Mouse (Mus musculus) kidney, adult 2 months (tissue): ENCODE measurements around the gene Olfr39. TPM values are rescaled to one million over a fixed set of nuclear protein-coding genes. Genes with fewer than 3 reads are reported as not detected.
"Not testable (repeated sequence)": the region's sequence is repeated elsewhere in the genome, so short reads cannot be mapped to it uniquely, and the experiment has no call there.

Experiments
- DNase-seq: peaks from one replicate; pipeline ENCODE4 v3.0.0; 2021
- H3K27ac ChIP-seq: fragments of 200-500 bp; 2 replicates; pipeline ENCODE4 v1.5.1; 2012; ENCODE audit warnings: low read depth, low read length, control low read depth, inconsistent platforms; ENCODE audit not compliant: insufficient read depth
- H3K27me3 ChIP-seq: fragments of 200-500 bp; replicated peaks from 2 replicates; pipeline ENCODE4 v1.6.1; 2012; ENCODE audit warnings: mild to moderate bottlenecking, moderate library complexity, low read length, inconsistent platforms; ENCODE audit not compliant: control insufficient read depth, insufficient read depth
- H3K36me3 ChIP-seq: fragments of 200-500 bp; 2 replicates; pipeline ENCODE4 v1.6.1; 2012; ENCODE audit warnings: mild to moderate bottlenecking, moderate library complexity, low read length, inconsistent platforms; ENCODE audit not compliant: control insufficient read depth, insufficient read depth
- H3K4me1 ChIP-seq: fragments of 200-500 bp; 2 replicates; pipeline ENCODE4 v1.6.1; 2011; ENCODE audit warnings: low read length; ENCODE audit not compliant: control insufficient read depth, insufficient read depth
- H3K4me3 ChIP-seq: fragments of 200-500 bp; 2 replicates; pipeline ENCODE4 v1.5.1; 2011; ENCODE audit warnings: mild to moderate bottlenecking, low read depth, low read length, control low read depth; ENCODE audit not compliant: insufficient read depth
- CTCF ChIP-seq: fragments of 200-500 bp; conservative IDR thresholded peaks from 2 replicates; pipeline ENCODE4 v1.5.1; 2011; ENCODE audit warnings: low read depth, mild to moderate bottlenecking, control low read depth, low read length, moderate library complexity, mixed read lengths; ENCODE audit not compliant: insufficient read depth, insufficient read length
- POLR2A ChIP-seq: fragments of 200-500 bp; IDR thresholded peaks from one replicate; pipeline ENCODE4 v1.6.1; 2011; ENCODE audit warnings: low read depth, low read length, control low read depth
- WGBS: fragments of 180-500 bp; shearing (Covaris S2); methylation state at CpG from one replicate; pipeline ENCODE4 v1.1.7; 2018; 5-methylcytosine and 5-hydroxymethylcytosine counted together
- polyA plus RNA-seq: library from polyadenylated mRNA; depleted of rRNA; stranded (reverse); fragments of >200 nt; gene quantifications from 2 replicates; pipeline ENCODE4 v1.2.3, GENCODE M21; 2012; rRNA removed

Olfr39 gene
- not detected in 2 replicates for polyA plus RNA-seq

DNA sequence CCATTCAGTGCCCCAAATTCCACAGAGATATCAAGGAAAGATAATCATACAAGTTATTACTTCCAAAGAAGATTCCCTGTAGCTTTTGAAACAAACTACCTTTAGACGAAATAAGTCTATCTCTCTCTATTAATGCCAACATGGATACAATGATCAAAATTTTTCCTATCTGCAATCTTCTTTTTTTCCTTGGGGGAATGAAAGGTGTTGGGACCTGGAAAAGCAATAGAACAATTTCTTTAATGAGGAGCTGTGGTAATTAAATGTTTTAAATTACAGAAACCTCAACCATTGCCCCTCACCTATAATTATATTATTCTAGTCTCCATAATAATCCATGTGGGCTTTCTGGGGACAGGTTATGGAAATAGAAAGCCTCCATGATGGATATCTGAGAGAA, at the start of gene Olfr39:
TSS of gene Olfr39 (plus strand) at position 301 of the 400 bp plus-strand sequence.
- Histone ChIP-seq H3K4me3 (no peak within 1 kb of the TSS), H3K36me3 (no peaks in the 10 kb centered on the region), H3K4me1 (no peaks in the 10 kb centered on the region), H3K27ac (no peak within 1 kb of the TSS), H3K27me3 (no peaks in the 10 kb centered on the region)
- WGBS, result 83% methylated on average over 1 of the region's 1 CpGs
- DNase-seq, result no peak
- TF ChIP-seq CTCF (no peak), POLR2A (no peak)

DNA sequence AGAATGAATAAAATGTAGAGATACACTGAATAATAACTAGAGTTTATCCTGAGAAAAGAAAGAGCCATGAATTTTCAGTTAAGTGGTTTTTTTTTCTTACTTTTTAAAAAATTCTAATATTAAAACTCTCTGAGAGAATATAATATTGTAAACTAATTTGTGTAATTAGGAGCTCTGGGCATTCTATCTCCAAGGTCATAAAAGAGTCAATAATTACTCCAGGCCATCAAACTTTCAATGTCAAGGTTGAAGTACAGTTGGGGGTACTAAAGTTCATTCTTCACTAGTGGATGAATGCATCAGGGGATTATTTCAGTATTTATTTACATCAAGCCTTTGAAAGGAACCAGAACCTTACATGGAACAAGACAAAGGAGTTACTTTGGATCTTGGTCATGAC, 45.3 kb upstream of the Olfr39 start, which contains the start of gene Olfr872:
TSS of gene Olfr872 (plus strand) at position 301 of the 400 bp plus-strand sequence.
- H3K27me3 ChIP-seq, result no peaks in the 10 kb centered on the region
- no peaks in the 10 kb centered on the region for H3K4me1 ChIP-seq
- no peak within 1 kb of the TSS for H3K27ac ChIP-seq
- no peak for TF ChIP-seq CTCF
- TF ChIP-seq POLR2A, result no peak
- no peak for DNase-seq
- no peaks in the 10 kb centered on the region for H3K36me3 ChIP-seq
- H3K4me3 ChIP-seq, result no peak within 1 kb of the TSS

DNA sequence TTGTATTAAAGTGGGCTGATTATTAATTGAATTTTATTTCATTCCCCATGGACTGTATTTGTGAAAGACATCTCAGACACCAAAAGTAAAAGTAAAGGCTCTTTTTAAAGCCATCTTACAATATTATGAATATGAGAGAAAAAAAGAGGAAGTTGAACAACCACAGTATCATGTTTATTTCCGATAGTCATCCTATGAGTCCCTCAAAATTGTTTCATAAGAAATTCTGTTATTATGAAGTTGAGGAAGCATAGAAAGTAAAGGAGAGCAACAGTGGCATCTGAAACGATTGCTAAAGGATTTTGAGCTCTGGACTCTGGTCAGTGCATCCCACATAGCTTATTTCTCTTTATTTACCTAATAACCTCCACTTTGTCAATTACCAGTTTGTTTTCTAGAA, 44.8 kb upstream of the Olfr39 start:
- WGBS, result 62% methylated on average over 2 of the region's 2 CpGs

DNA sequence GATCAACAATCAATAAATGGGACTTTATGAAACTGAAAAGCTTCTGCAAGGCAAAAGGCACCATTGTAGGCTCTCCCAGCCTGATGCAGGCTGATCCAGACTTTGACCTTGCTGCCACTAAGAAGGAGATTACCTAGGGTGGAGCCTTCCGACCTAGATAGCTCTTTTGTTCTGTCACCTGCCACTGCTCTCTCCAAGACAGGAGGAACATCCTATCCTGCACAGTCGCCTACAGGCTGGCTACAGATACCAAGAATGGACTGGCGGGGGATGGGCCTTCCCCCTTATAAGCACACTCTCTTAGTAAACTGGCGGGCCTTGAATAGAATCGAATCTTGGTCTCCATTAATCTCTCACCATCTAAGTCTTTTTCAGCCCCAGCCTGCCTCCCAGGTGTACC, 13.4 kb downstream of the Olfr39 start:
- not testable (repeated sequence) for DNase-seq, H3K27ac ChIP-seq, H3K4me1 ChIP-seq, H3K4me3 ChIP-seq, H3K27me3 ChIP-seq, H3K36me3 ChIP-seq
- WGBS, result 79% methylated on average over 5 of the region's 5 CpGs

More for the DNA sequence above, 44.8 kb upstream of the Olfr39 start:
- H3K4me3 ChIP-seq, result no peak overlapping the region
- H3K27me3 ChIP-seq, result no peaks in the 10 kb centered on the region
- TF ChIP-seq POLR2A (no peak), CTCF (no peak)
- H3K36me3 ChIP-seq, result no peaks in the 10 kb centered on the region
- H3K4me1 ChIP-seq, result no peaks in the 10 kb centered on the region
- H3K27ac ChIP-seq, result no peak overlapping the region
- DNase-seq, result no peak

DNA sequence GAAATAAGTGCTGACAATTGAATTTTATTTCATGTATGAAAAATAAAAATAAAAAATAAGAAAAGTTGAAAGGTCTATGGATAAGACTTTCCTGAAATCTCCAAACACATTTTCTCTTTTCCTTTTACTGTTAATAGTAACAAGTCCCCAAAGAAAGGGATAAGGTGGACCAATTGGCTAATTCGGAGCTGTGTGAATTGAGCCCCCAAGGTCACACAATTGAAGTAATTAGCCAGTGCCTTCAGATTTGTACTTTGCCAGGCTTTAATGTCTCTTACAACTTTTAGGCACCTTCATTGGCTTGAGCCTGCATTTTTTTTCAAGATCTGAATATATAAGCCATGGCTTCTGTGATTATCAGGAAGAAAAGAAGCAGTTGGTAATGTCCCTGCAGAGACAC, 16.1 kb downstream of the Olfr39 start, which contains the start of gene Olfr873:
TSS of gene Olfr873 (plus strand) at position 301 of the 400 bp plus-strand sequence.
- Histone ChIP-seq H3K27ac (no peak within 1 kb of the TSS), H3K27me3 (no peaks in the 10 kb centered on the region), H3K4me3 (no peak within 1 kb of the TSS), H3K4me1 (no peaks in the 10 kb centered on the region), H3K36me3 (no peaks in the 10 kb centered on the region)
- DNase-seq, result no peak
- WGBS, result 89% methylated on average over 1 of the region's 1 CpGs
- TF ChIP-seq POLR2A, result no peak

DNA sequence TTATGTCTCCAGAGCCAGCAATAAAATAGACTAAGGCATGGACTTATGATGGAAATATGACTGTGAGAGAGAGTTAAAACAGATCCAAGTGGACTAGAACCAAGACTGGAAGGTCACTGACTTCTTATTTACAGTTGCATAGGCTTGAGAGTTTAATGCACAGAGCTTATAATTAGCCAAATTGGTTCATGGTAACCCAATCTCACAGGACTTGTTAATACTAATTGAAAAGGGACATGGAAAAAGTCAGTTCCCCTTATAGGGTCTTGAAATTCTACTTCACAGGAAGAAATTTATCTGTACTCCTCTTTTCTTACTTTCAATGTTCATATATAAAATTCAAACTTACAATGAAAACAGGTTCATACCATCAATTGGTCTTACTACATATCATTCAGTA, 53.8 kb downstream of the Olfr39 start, which contains the start of gene Olfr18:
TSS of gene Olfr18 (minus strand) at position 101 of the 400 bp plus-strand sequence.
- TF ChIP-seq POLR2A, result no peak
- TF ChIP-seq CTCF, result no peak
- no peaks in the 10 kb centered on the region; the same call in 1 of the 2 replicates for H3K36me3 ChIP-seq
- DNase-seq, result no peak

More for the DNA sequence above, 53.8 kb downstream of the Olfr39 start, which contains the start of gene Olfr18:
- no peaks in the 10 kb centered on the region for H3K4me1 ChIP-seq
- no peak within 1 kb of the TSS for H3K27ac ChIP-seq
- no peak within 1 kb of the TSS for H3K4me3 ChIP-seq
- H3K27me3 ChIP-seq, result no peaks in the 10 kb centered on the region

Other genes with a start within 250 kb of the Olfr39 start
- gene Olfr867, start 224.8 kb upstream of the Olfr39 start, polyA plus RNA-seq, result not detected in 2 replicates
- not detected in 2 replicates for gene Olfr868, start 183.7 kb upstream of the Olfr39 start, polyA plus RNA-seq
- gene Olfr869, start 153.3 kb upstream of the Olfr39 start, polyA plus RNA-seq, result not detected in 2 replicates
- not detected in 2 replicates for gene Olfr870, start 108.3 kb upstream of the Olfr39 start, polyA plus RNA-seq
- not detected in 2 replicates for gene Olfr871, start 70.1 kb upstream of the Olfr39 start, polyA plus RNA-seq
- not detected in 2 replicates for gene Olfr872, start 45.2 kb upstream of the Olfr39 start, polyA plus RNA-seq
- gene Olfr873, start 16.2 kb downstream of the Olfr39 start, polyA plus RNA-seq, result not detected in 2 replicates
- gene Olfr18, start 53.7 kb downstream of the Olfr39 start, polyA plus RNA-seq, result 0.06 TPM in 1 of 2 replicates, not detected in the other
- 7.1 and 11.0 TPM in 2 replicates for gene Zfp560, start 102.8 kb downstream of the Olfr39 start, polyA plus RNA-seq
- gene Zfp26, start 177.8 kb downstream of the Olfr39 start, polyA plus RNA-seq, result 1.5 and 2.2 TPM in 2 replicates
- 4.6 and 5.6 TPM in 2 replicates for gene Zfp426, start 210.4 kb downstream of the Olfr39 start, polyA plus RNA-seq
- gene Zfp266, start 239.1 kb downstream of the Olfr39 start, polyA plus RNA-seq, result 4.7 and 6.6 TPM in 2 replicates